Mouse (Mus musculus): ENCODE data around the gene Casp8. TPM values are rescaled to one million over a fixed set of nuclear protein-coding genes. Genes with fewer than 3 reads are reported as not detected.
"Not testable (repeated sequence)": the region's sequence is repeated elsewhere in the genome, so short reads cannot be mapped to it uniquely, and the experiment has no call there.

Casp8 gene
- polyA plus RNA-seq, 1 experiment from 2014 or later = 33.4 TPM

- H3K36me3 ChIP-seq (ENCODE audit: insufficient read depth, low read length); H3K4me1 ChIP-seq (ENCODE audit: insufficient read depth, low read depth, low read length); H3K4me2 ChIP-seq (replicated peaks; ENCODE audit: low read depth, low read length); H3K9ac ChIP-seq (replicated peaks; ENCODE audit: low read depth); DNase-seq (ENCODE audit: low spot score); H3K27ac ChIP-seq (ENCODE audit: low read length); ATAC-seq; H3K27me3 ChIP-seq (replicated peaks; ENCODE audit: insufficient read depth, low read length); H3K9me3 ChIP-seq (ENCODE audit: low read length); H3K4me3 ChIP-seq (ENCODE audit: low read depth, low read length): not testable (repeated sequence)
- WGBS = 97% methylated on average over 2 of the region's 2 CpGs
These were observed 84.1 kb downstream of the Casp8 start for GRCm38 (mm10) chr1:58879291-58879690.

GRCm38 (mm10) chr1:58883279-58883678, 88.1 kb downstream of the Casp8 start:
- H3K27me3 ChIP-seq (replicated peaks; ENCODE audit: insufficient read depth, low read length); H3K4me1 ChIP-seq (ENCODE audit: insufficient read depth, low read depth, low read length); H3K4me3 ChIP-seq (ENCODE audit: low read depth, low read length); H3K9me3 ChIP-seq (ENCODE audit: low read length); H3K9ac ChIP-seq (replicated peaks; ENCODE audit: low read depth); H3K36me3 ChIP-seq (ENCODE audit: insufficient read depth, low read length); H3K27ac ChIP-seq (ENCODE audit: low read length); ATAC-seq; DNase-seq (ENCODE audit: low spot score); H3K4me2 ChIP-seq (replicated peaks; ENCODE audit: low read depth, low read length): not testable (repeated sequence)
- 91% methylated on average over 9 of the region's 9 CpGs for WGBS

- WGBS = 84% methylated on average over 4 of the region's 4 CpGs
- no peaks in the 10 kb centered on the region for H3K27me3 ChIP-seq (replicated peaks; ENCODE audit: insufficient read depth, low read length)
- no peaks in the 10 kb centered on the region for H3K4me1 ChIP-seq (ENCODE audit: insufficient read depth, low read depth, low read length)
- H3K9ac ChIP-seq (replicated peaks; ENCODE audit: low read depth) = no peak overlapping the region
- no peaks in the 10 kb centered on the region for H3K36me3 ChIP-seq (ENCODE audit: insufficient read depth, low read length)
- H3K4me2 ChIP-seq (replicated peaks; ENCODE audit: low read depth, low read length) = no peak overlapping the region
- DNase-seq (ENCODE audit: low spot score) (no peak), ATAC-seq (no peak)
- no peak for TF ChIP-seq EP300 (IDR thresholded peaks at IDR 0.05)
- no peak for TF ChIP-seq CTCF (IDR thresholded peaks at IDR 0.05)
- H3K27ac ChIP-seq (ENCODE audit: low read length) = no peak overlapping the region
- H3K9me3 ChIP-seq (ENCODE audit: low read length) = no peaks in the 10 kb centered on the region
- no peak overlapping the region for H3K4me3 ChIP-seq (ENCODE audit: low read depth, low read length)
These were observed 90.5 kb downstream of the Casp8 start for GRCm38 (mm10) chr1:58885646-58886045.

- Histone ChIP-seq H3K4me1 (ENCODE audit: insufficient read depth, low read depth, low read length) (no peaks in the 10 kb centered on the region), H3K4me3 (ENCODE audit: low read depth, low read length) (no peak overlapping the region), H3K4me2 (replicated peaks; ENCODE audit: low read depth, low read length) (no peak overlapping the region), H3K27me3 (replicated peaks; ENCODE audit: insufficient read depth, low read length) (no peaks in the 10 kb centered on the region), H3K9me3 (ENCODE audit: low read length) (no peaks in the 10 kb centered on the region), H3K27ac (ENCODE audit: low read length) (no peak overlapping the region), H3K36me3 (ENCODE audit: insufficient read depth, low read length) (no peaks in the 10 kb centered on the region), H3K9ac (replicated peaks; ENCODE audit: low read depth) (no peak overlapping the region)
- ATAC-seq (no peak), DNase-seq (ENCODE audit: low spot score) (peak; percentile 8)
- TF ChIP-seq CTCF (IDR thresholded peaks at IDR 0.05) (no peak), EP300 (IDR thresholded peaks at IDR 0.05) (no peak)
- 48% methylated on average over 5 of the region's 5 CpGs for WGBS
These were observed 94.8 kb downstream of the Casp8 start for GRCm38 (mm10) chr1:58889826-58890546.

GRCm38 (mm10) chr1:58890697-58891290, 95.6 kb downstream of the Casp8 start:
- WGBS = 70% methylated on average over 4 of the region's 5 CpGs
- not testable (repeated sequence) for ATAC-seq; H3K27me3 ChIP-seq (replicated peaks; ENCODE audit: insufficient read depth, low read length); H3K4me1 ChIP-seq (ENCODE audit: insufficient read depth, low read depth, low read length); H3K4me3 ChIP-seq (ENCODE audit: low read depth, low read length); H3K4me2 ChIP-seq (replicated peaks; ENCODE audit: low read depth, low read length); DNase-seq (ENCODE audit: low spot score); H3K9me3 ChIP-seq (ENCODE audit: low read length); H3K36me3 ChIP-seq (ENCODE audit: insufficient read depth, low read length); H3K9ac ChIP-seq (replicated peaks; ENCODE audit: low read depth); H3K27ac ChIP-seq (ENCODE audit: low read length)

- DNase-seq (ENCODE audit: low spot score) = not testable (repeated sequence)
- 57% methylated on average over 1 of the region's 2 CpGs for WGBS
These were observed 96.5 kb downstream of the Casp8 start for GRCm38 (mm10) chr1:58891481-58892170.

GRCm38 (mm10) chr1:58892386-58892785, 97.2 kb downstream of the Casp8 start:
- not testable (repeated sequence) for H3K4me2 ChIP-seq (replicated peaks; ENCODE audit: low read depth, low read length); ATAC-seq; DNase-seq (ENCODE audit: low spot score); H3K4me1 ChIP-seq (ENCODE audit: insufficient read depth, low read depth, low read length); H3K9me3 ChIP-seq (ENCODE audit: low read length); H3K27me3 ChIP-seq (replicated peaks; ENCODE audit: insufficient read depth, low read length); H3K4me3 ChIP-seq (ENCODE audit: low read depth, low read length); H3K9ac ChIP-seq (replicated peaks; ENCODE audit: low read depth); H3K27ac ChIP-seq (ENCODE audit: low read length); H3K36me3 ChIP-seq (ENCODE audit: insufficient read depth, low read length)
- WGBS = 90% methylated on average over 6 of the region's 8 CpGs

More at GRCm38 (mm10) chr1:58891481-58892170, 96.5 kb downstream of the Casp8 start:
- not testable (repeated sequence) for H3K27ac ChIP-seq (ENCODE audit: low read length); H3K27me3 ChIP-seq (replicated peaks; ENCODE audit: insufficient read depth, low read length); H3K36me3 ChIP-seq (ENCODE audit: insufficient read depth, low read length); ATAC-seq; H3K9me3 ChIP-seq (ENCODE audit: low read length); H3K4me2 ChIP-seq (replicated peaks; ENCODE audit: low read depth, low read length); H3K4me3 ChIP-seq (ENCODE audit: low read depth, low read length); H3K4me1 ChIP-seq (ENCODE audit: insufficient read depth, low read depth, low read length); H3K9ac ChIP-seq (replicated peaks; ENCODE audit: low read depth)

Measured in lung, postnatal 0 days (tissue).